In the genomic region with DNA sequence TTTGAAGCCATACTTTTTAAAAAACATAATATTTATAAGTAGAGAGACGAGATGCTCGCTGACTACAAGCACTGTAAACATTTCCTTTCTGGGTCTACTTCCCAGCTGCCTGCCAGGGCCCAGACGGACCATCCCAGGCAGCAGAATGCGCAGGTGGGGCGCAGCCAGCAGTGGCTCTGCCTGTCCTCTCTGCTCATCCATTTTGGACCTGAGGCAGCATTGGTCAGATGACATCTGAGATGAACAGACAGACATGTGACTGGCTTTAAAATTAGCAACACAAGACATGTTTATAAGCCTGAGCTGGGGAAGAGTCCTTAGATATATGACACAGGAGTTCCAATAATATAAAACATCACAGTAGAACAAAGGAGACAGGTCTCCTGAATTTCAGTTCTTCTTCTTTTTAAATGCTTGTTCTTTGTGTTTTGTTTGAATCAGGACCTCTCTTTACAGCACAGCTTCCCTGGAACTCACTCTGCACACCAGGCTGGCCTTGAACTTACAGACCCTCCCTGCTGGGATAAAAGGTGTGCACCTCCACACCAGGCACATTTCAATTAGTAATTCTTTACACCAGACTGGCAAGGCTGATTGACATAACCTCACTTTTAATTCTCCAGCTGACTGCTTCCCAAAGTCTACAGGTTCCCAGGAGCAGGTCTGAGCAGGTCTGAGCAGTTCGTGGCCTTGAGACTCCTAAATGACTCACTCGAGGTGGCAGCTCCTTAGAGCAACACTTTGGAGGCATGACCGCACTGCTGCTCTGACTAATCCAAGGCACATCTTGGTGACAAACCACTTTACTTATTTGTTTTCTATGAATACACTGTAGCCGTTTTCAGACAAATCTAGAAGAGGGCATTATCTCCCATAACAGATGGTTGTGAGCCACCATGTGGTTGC, we compare ENCODE assay signal across 12 mouse cellular contexts. TPM values are rescaled to one million over a fixed set of nuclear protein-coding genes. Genes with fewer than 3 reads are reported as not detected.
DNase-seq lines count a peak whose midpoint lies in the region; ATAC-seq and TF ChIP-seq lines count a peak whose summit lies in the region.
"Had no signal": no experiment of that assay in that cellular context is flagged by ENCODE, and none has a peak within 500 bp of the region (broad histone marks: within the 10 kb centered on the region; RNA-seq: fewer than 3 reads in every experiment).

No protein-coding gene starts in this region.

- H3K36me3 ChIP-seq in intestine, embryonic 15.5 days, result peaks cover 9% of the 10 kb centered on the region
- H3K36me3 ChIP-seq in intestine, postnatal 0 days (ENCODE audit: control insufficient read depth, insufficient read depth), result peaks cover 25% of the 10 kb centered on the region
- 0 out of 2 replicates have a peak, but pooled peaks cover 16% of the 10 kb centered on the region for H3K36me3 ChIP-seq in hindbrain, postnatal 0 days (ENCODE audit: insufficient read depth, low read length)
- peaks cover 14% of the 10 kb centered on the region for H3K36me3 ChIP-seq in thymus, adult 2 months (ENCODE audit: control insufficient read depth, insufficient read depth, low read length)

- no peaks in the 10 kb centered on the region for H3K27me3 ChIP-seq in intestine, embryonic 15.5 days (replicated peaks)
- no peaks in the 10 kb centered on the region for H3K27me3 ChIP-seq in intestine, postnatal 0 days (replicated peaks; ENCODE audit: control insufficient read depth, insufficient read depth, low read length)
- no peaks in the 10 kb centered on the region for H3K27me3 ChIP-seq in hindbrain, postnatal 0 days (ENCODE audit: insufficient read depth, low read length)
- H3K27me3 ChIP-seq in thymus, adult 2 months (ENCODE audit: control insufficient read depth, insufficient read depth, low read length), result no peaks in the 10 kb centered on the region

- H3K27ac ChIP-seq in intestine, embryonic 15.5 days, result no peak overlapping the region
- H3K27ac ChIP-seq in intestine, postnatal 0 days (ENCODE audit: low read depth, low read length), result no peak overlapping the region
- H3K27ac ChIP-seq in hindbrain, postnatal 0 days, result no peak overlapping the region
- no peak overlapping the region for H3K27ac ChIP-seq in thymus, adult 2 months (ENCODE audit: control insufficient read depth, insufficient read depth, low read length)
- H3K27ac ChIP-seq: left cerebral cortex, adult 2 months had no signal

- no peaks in the 10 kb centered on the region for H3K9me3 ChIP-seq in intestine, embryonic 15.5 days
- H3K9me3 ChIP-seq in intestine, postnatal 0 days (ENCODE audit: control insufficient read depth), result no peaks in the 10 kb centered on the region
- no peaks in the 10 kb centered on the region for H3K9me3 ChIP-seq in hindbrain, postnatal 0 days (ENCODE audit: low read length)

- no peak for TF ChIP-seq CTCF in intestine, postnatal 0 days (IDR thresholded peaks at IDR 0.05; ENCODE audit: low read depth)
- no peak for TF ChIP-seq CTCF in hindbrain, postnatal 0 days (IDR thresholded peaks at IDR 0.05; ENCODE audit: low read depth)
- no peak for TF ChIP-seq CTCF in thymus, adult 2 months (IDR thresholded peaks at IDR 0.05; ENCODE audit: borderline replicate concordance, control insufficient read depth, extremely low read depth, insufficient read depth, low read length, poor library complexity)

- H3K4me3 ChIP-seq in intestine, embryonic 15.5 days (replicated peaks), result no peak overlapping the region
- no peak overlapping the region for H3K4me3 ChIP-seq in intestine, postnatal 0 days (ENCODE audit: low read depth, low read length)
- no peak overlapping the region for H3K4me3 ChIP-seq in hindbrain, postnatal 0 days (ENCODE audit: low read length)
- H3K4me3 ChIP-seq in thymus, adult 2 months (ENCODE audit: control insufficient read depth, insufficient read depth, low read length), result no peak overlapping the region
- H3K4me3 ChIP-seq: erythroblast, embryonic 14.5 days; left cerebral cortex, adult 2 months had no signal

- ATAC-seq in intestine, embryonic 15.5 days, result 0 out of 2 replicates have a peak, but pooled peaks have one; percentile 41
- ATAC-seq in intestine, postnatal 0 days, result no peak
- ATAC-seq in hindbrain, postnatal 0 days, result no peak

- no peak overlapping the region for H3K4me2 ChIP-seq in intestine, embryonic 15.5 days (replicated peaks)
- no peak overlapping the region for H3K4me2 ChIP-seq in intestine, postnatal 0 days (replicated peaks; ENCODE audit: low read depth)
- H3K4me2 ChIP-seq in hindbrain, postnatal 0 days (ENCODE audit: low read depth, low read length), result no peak overlapping the region

- H3K9ac ChIP-seq in intestine, embryonic 15.5 days, result no peak overlapping the region
- no peak overlapping the region for H3K9ac ChIP-seq in intestine, postnatal 0 days (ENCODE audit: low read depth, low read length)
- H3K9ac ChIP-seq in hindbrain, postnatal 0 days (replicated peaks; ENCODE audit: low read length), result no peak overlapping the region

- DNase-seq in adrenal gland, adult (ENCODE audit: inconsistent age in 2 of 2, low spot score in 1 of 2), result peak; percentile 69 to 78
- no peak for DNase-seq in adrenal gland, adult 18-20 months (ENCODE audit: low spot score in 2 of 2)
- DNase-seq in R1 (ENCODE audit: low read depth, low spot score), result peak; percentile 64
- peak; percentile 41 for DNase-seq in gonadal fat pad, adult 2 months (ENCODE audit: low read depth)
- no peak for DNase-seq in hindbrain, postnatal 0 days (ENCODE audit: low spot score)
- no peak for DNase-seq in thymus, adult 2 months
- DNase-seq: lung, postnatal 4 days had no signal

- WGBS in intestine, embryonic 15.5 days, result 75% methylated on average over 9 of the region's 9 CpGs
- WGBS in intestine, postnatal 0 days, result 70% methylated on average over 9 of the region's 9 CpGs
- 84% methylated on average over 9 of the region's 9 CpGs for WGBS in hindbrain, postnatal 0 days
- WGBS in thymus, adult 2 months, result 93% methylated on average over 9 of the region's 9 CpGs

- TF ChIP-seq POLR2A in thymus, adult 2 months (IDR thresholded peaks at IDR 0.05; ENCODE audit: control insufficient read depth, extremely low read depth, insufficient read depth, low read length, poor library complexity), result no peak

- H3K4me1 ChIP-seq in intestine, embryonic 15.5 days (replicated peaks), result peaks cover 3% of the 10 kb centered on the region; the same call in 1 of the 2 replicates
- H3K4me1 ChIP-seq in intestine, postnatal 0 days (replicated peaks; ENCODE audit: control insufficient read depth, insufficient read depth, low read length), result no peaks in the 10 kb centered on the region
- H3K4me1 ChIP-seq in hindbrain, postnatal 0 days (ENCODE audit: insufficient read depth, low read length), result no peaks in the 10 kb centered on the region; the same call in 1 of the 2 replicates
- H3K4me1 ChIP-seq in thymus, adult 2 months (replicated peaks; ENCODE audit: control insufficient read depth, insufficient read depth, low read length), result no peaks in the 10 kb centered on the region; the same call in 1 of the 2 replicates

RNA-seq across cellular contexts. Expression of a gene that starts 12.2 kb away (rescaled TPM):
- total RNA-seq in adrenal gland, adult 18-20 months (2021), result 10 to 100 TPM; 74.9 to 83.1 TPM
- polyA plus RNA-seq in intestine, embryonic 15.5 days (2015; fragmentation: Nextera tagmentation; extraction: Ambion mirVana), result 31.4 and 32.5 TPM in 2 replicates
- polyA plus RNA-seq in intestine, postnatal 0 days (2015; fragmentation: Nextera tagmentation; extraction: Ambion mirVana), result 20.1 and 21.5 TPM in 2 replicates
- 32.4 and 35.0 TPM in 2 replicates for polyA plus RNA-seq in gonadal fat pad, adult 2 months (2012; rRNA removed)
- total RNA-seq in hindbrain, postnatal 0 days (2014; rRNA removed), result 67.0 and 69.3 TPM in 2 replicates
- polyA plus RNA-seq in hindbrain, postnatal 0 days (2015; fragmentation: Nextera tagmentation; extraction: Ambion mirVana), result 86.6 and 88.6 TPM in 2 replicates
- polyA plus RNA-seq in thymus, adult 2 months (2012; rRNA removed), result 23.2 and 24.4 TPM in 2 replicates

RNA-seq across cellular contexts. Expression of a gene that starts 57.8 kb away (rescaled TPM):
- 1 to 10 TPM; 5.1 to 6.1 TPM for total RNA-seq in adrenal gland, adult 18-20 months (2021)
- polyA plus RNA-seq in intestine, embryonic 15.5 days (2015; fragmentation: Nextera tagmentation; extraction: Ambion mirVana), result 5.0 and 5.5 TPM in 2 replicates
- 1.5 and 1.9 TPM in 2 replicates for polyA plus RNA-seq in intestine, postnatal 0 days (2015; fragmentation: Nextera tagmentation; extraction: Ambion mirVana)
- polyA plus RNA-seq in gonadal fat pad, adult 2 months (2012; rRNA removed), result 2.0 and 2.8 TPM in 2 replicates
- total RNA-seq in hindbrain, postnatal 0 days (2014; rRNA removed), result 27.0 and 29.1 TPM in 2 replicates
- polyA plus RNA-seq in hindbrain, postnatal 0 days (2015; fragmentation: Nextera tagmentation; extraction: Ambion mirVana), result 13.8 and 14.7 TPM in 2 replicates
- polyA plus RNA-seq in thymus, adult 2 months (2012; rRNA removed), result 5.8 and 6.2 TPM in 2 replicates
- total RNA-seq: hematopoietic stem cell, adult 5-6 weeks had no signal
- polyA plus RNA-seq: erythroblast, embryonic 14.5 days had no signal

Comparison
In these comparisons a context has a peak if more than half of its experiments do, and no peak if none do; other contexts are left out.
1. DNase-seq: peak in adrenal gland, adult (2 of 2), R1 (single experiment) and gonadal fat pad, adult 2 months (single experiment); none in adrenal gland, adult 18-20 months (0 of 2), hindbrain, postnatal 0 days (single experiment) and thymus, adult 2 months (single experiment).